Mouse (Mus musculus) adrenal gland (tissue): ENCODE results near the gene Itgb1bp1.

Source experiments
- intact Hi-C: fragments of 180-260 bp; cut with DNase I; formaldehyde crosslinking; loops from one replicate; pipeline ENCODE4 v1.15.1; 2025

Itgb1bp1 gene

DNA sequence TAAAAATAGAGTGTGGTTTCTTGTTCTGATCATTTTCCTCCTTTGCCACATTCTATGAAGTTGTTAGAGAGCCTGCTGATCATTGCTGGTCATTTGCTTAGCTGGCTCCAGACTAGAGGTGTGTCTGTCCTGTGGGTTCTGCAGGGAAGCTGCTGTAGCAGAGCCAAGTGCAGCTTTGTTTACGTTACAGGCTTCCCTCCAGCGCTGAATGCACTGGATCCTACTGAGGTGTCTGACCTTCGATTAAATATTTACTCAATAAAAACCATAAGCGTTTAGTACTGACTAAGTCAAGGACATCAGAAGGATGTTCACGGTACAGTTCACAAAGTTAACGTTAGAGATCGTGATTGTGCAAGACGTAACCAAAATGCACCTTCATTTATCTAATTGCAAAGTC lies 15.8 kb upstream of the Itgb1bp1 start:
- intact Hi-C loops: no loop called here

DNA sequence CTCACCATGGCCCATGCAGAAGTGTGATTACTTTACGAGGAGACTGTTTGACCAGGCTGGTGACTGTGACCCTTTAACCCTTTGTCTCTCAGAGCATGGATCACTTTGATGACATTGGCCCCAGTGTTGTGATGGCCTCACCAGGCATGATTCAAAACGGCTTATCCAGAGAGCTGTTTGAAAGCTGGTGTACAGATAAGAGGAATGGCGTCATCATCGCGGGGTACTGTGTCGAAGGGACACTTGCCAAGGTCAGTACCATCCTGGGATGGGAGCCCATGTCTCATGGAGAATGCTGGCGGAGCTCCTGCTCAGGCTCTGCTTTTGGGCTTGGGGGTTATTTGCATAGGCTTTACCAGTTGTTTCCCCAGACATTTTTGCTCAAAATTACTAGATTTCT lies 15.2 kb upstream of the Itgb1bp1 start:
- intact Hi-C loops: no loop called here

DNA sequence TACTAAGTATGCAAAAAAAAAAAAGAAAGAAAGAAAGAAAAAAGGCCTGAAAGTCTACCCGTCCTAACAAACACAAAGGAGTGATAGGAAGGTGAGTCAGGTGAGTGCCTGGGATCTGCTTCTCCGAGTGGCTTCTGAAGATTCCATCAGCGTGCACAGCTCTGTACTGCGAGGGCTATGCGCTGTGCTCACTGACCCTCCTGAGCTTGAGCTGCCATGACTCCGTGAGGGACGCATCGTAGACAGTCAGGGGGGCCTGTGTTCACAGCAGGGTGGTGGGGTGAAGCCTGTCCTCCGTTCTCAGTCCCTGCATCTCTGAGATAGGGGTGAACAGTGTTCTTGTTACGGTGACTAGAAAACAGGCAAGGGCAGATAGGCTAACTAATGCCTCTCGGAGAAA lies 12.8 kb upstream of the Itgb1bp1 start:
- intact Hi-C loops: no loop called here

DNA sequence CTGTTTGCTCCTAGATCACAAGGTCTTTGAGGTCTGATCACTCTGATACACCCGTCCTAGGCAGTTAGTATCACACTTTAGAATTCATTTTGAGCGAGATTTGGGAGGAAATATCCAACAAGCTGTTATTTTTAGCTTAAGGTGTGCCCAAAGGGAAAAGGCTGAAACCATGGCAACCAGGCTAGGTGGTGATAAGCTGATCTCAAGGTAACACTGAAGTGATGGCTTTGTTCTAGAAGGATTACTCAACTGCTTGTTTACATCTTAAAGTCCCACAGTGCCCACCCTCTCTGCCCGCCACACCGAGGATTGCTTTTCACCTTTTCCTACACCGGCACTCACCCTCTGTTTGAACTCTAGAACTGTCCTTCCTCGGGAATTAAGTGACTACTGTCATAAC lies 3.6 kb upstream of the Itgb1bp1 start:
- intact Hi-C loops: no loop called here

DNA sequence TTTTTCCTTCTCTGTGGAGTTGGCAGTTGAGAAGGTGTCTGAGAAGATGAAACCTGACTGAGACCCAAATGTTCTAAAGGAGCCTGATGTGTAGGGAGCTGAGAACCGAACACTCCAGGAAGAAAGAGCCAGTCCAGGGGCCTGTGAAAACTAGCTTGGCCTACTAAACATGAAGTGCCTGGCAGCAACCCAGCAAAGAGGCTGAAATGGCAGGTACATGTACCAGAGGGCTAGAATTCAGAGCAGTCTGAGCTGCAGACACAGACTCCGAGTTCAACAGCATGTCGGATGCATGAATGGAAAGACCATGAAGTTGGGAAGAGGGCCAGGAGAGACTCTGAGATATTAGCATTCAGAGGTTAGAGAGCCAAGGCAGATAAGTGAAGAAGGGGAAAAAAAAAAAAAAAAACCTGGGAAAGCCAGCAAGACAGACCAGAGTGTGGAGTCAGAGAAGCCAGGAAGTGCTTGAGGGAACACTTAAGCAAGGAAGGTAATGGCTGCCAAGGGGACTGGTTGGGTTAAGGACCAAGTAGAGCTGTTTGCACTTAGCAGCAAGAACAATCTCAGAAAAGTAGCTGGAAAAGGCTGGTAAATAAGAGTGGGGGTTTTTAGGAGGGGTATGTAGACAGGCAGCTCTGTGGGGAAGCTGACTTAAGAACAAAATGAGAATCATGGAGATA lies 2.8 kb upstream of the Itgb1bp1 start:
- intact Hi-C loops: no loop called here

DNA sequence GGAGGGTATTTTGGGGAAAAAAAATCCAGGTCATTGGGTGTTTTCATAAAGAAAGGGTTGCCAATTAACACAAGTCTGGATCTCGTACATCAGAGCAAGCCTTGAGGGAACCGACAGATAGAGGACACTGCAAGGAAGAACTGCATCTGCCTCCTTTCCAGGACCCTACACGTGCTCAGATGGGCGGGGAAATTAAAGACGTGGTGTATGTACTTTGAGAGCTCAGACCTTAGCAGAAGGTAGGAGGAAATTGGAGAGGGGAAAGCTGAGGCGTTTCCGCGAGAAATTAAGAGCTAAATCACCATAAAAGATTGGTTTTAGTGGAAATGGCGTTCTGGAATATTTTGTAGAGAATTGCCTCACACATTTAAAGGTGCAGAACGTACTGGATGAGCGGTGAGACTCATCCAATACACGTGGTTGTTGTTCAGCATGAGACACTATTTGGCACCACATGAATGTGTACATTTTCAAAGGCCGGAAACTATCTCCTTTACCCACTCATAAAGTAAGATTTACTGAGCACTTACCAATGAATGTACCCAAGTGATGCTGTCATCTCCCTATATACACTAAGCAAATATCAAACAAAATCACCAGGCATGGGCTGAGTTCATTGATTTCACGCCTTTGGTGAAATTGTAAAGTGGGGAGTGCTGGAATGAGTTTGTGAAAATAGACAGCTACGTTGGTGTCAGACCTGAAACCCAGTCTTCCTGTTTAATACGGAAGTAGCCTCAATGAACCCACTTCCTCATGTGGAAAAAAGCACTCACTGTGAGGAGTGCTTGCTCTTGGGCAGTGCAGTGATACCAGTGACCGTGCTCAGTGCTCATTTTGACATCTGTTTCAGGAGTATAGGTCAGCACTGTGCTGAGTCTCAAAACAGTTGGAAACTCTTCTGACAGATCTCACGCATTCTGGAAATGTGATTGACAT lies 897 bp upstream of the Itgb1bp1 start:
- intact Hi-C loops: no loop called here

DNA sequence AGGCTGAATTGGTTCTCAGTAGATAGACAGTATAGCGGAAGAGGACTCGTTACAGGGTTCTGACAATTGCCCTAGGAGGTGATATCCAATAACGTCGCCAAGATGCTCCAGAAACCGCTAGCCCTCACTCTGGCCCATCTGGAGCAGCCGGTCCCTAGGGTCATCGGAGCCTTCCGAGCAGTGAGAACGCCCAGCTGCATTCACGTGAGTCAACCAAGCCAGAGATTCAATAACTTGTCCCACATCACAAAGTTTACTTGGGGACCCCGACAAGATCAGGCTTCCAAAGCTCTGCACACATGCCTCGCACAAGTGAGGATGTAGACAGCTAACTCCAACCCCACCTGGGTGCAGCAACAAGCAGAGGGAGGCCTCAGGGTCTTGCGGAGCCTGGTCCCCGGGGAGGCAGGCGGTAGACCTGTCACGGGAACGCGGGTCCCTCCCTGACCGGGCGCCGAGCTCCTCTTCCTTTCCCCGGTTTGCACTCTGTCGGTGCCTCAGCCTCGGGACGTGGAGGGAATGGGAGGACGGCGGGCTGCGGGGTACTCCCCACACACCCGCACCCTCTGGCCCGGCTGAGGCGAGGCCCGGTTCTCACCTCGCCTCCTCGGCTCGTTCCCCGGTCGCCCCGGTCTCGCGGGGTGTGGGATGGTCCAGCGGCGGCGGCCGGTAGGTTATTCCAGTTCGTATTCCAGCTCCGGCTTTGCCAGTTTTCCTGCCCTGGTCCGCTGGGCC lies 409 bp downstream of the Itgb1bp1 start:
- intact Hi-C loops: no loop called here

DNA sequence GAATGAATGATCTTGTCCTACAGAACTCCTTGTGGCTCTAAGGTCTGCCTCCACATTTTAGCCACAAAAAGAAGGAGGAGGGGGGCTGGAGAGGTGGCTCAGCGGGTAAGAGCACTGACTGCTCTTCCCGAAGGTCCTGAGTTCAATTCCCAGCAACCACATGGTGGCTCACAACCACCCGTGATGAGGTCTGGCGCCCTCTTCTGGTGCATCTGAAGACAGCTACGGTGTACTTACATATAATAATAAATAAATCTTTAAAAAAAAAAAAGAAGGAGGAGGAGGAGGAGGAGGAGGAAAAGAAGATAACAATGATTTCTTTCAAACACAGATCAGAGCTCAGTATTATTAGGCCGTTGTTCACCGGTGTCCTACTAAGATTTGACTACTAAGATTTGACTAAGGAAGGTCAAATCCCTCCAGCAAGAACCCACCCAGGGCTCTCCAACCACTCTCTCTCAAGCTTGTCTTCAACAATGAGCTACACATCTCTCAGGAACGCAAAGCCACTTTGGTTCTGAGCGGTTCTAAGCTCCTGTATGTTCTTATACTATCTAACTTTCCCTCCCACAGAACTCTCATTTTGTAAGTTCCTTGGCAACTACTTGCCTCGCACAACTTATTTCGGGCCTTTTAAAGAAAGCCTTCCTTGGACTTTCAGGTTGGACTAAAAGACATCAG lies 1.2 kb downstream of the Itgb1bp1 start, which contains the start of gene Cpsf3:
TSS of gene Cpsf3 (plus strand) at position 631 of the 681 bp plus-strand sequence.
- intact Hi-C loops: no loop called here

DNA sequence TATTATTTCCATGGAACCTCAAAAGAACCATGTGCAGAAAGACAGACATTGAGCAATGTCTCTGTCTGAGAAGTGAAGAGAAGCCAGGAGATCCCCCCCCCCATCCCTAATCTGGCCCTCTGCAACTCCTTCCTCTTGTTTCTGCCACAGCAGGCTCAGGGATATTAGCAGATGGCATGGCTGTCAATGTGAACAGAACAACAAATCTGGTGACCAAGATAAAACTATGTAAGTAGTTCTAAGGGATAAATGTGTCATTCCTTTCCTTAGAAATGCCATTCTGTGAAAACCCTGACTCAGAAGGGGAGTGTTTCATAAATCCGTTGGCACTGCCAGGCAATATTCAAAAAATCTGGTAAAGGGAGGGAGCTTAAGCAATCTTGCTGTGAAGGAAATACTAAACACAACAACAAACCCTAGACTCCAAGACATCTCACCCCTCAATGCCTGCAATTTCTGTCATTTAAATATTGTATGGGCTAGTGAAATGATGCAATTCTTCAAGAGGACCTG lies 8.7 kb downstream of the Itgb1bp1 start:
- intact Hi-C loops: no loop called here

DNA sequence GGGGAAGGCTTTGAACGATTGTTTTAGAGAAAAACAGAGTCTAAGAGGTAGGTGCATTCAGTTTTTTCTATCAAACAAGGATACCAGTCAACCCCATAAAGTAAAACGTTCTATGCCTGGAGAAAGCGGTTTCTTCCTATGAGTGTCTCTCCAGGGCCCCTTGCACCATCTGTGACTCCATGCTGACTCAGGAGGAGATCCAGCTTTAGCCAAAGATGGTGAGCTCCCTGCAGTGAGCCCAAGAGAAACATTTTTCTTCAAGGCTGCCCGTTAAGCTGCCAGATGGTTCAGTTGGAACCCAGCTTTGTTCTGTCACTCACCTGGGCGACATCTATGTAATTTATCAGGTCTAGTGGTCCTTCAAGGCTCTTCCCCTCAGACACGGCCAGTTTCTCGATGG lies 11.6 kb downstream of the Itgb1bp1 start:
- intact Hi-C loops: no loop called here

DNA sequence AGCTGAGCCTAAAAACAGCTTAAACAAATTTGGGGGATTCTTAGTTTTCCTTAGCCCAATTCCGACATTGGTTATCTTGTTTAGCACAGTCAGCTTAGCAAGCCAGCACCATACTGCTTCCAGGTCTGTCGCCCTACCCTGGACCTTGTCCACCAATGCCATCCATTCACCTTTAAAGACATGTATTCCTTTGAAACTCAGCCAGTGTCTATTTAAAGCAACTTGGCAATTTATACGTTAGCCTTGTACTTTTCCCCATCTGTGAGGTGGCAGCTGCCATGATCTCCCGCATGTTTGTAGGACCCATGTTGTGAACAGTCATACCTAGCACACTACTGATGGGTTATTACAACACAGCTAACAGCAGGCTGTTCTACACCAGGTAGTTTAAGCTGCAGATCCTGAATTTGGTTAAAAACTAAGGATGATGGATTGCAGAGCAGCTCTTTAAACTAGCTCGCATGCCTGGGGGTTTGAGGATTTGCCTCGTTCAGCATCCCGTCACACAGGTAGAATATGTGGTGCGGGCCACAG lies 17.9 kb downstream of the Itgb1bp1 start:
- intact Hi-C loops: loop anchor here (5.0 to 10.0 kb wide), 2 partner anchors 156 to 193 kb away; no protein-coding TSS in a partner anchor

DNA sequence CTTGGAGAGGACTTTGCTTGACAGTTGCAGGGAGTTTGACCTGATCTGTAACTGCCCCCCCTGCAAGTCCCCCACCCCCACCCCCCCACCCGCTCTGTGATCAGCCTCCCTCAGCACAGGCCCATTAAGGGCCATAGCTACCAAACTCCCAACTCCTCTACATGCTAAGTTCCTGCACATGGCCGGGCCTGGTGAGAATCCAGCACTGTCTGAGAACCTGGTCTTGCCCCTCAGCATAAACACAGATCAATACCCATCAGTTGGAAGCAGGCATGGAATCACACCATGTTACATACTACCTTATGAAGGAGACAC lies 19.3 kb downstream of the Itgb1bp1 start:
- intact Hi-C loops: loop anchor here (5.0 to 10.0 kb wide), 2 partner anchors 154 to 192 kb away; no protein-coding TSS in a partner anchor

DNA sequence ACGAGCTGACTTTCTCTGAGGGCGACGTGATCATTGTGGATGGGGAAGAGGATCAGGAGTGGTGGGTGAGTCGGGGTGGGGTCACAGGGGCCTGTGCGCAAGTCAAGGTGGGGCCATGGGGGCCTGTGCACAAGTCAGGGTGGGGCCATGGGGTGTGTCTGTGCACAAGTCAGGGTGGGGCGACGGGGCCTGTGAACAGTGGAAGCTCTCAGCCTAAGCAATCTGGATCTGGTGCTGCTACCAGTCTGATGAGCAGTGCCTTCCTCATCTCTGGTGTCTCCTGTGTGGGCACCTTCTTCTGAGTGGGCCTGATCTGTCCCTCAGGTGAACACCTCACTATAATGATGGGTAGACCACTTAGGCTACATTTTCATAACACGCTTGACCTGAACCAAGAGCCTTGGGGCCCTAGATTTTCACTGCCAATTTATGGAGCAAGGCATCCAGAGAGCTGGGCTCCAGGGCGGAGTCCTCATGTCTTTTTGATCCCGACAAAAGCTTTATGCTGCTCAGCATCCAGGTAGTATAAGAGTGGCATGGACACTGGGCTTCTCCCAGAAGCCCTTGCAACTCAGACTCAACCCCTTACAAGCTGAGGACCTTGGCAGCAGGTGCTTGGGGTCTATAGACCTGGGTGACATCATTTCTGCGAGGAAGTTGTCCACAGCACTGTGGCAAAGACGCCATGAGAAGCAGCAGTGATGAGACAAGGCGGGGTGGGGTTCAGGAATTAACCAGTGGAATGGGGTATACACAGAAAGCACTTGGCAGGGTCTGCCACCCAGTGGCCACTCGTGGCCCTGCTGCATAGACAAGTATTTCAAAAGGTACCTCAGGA lies 19.9 kb downstream of the Itgb1bp1 start:
- intact Hi-C loops: loop anchor here (5.0 to 10.0 kb wide), 2 partner anchors 154 to 191 kb away; no protein-coding TSS in a partner anchor

DNA sequence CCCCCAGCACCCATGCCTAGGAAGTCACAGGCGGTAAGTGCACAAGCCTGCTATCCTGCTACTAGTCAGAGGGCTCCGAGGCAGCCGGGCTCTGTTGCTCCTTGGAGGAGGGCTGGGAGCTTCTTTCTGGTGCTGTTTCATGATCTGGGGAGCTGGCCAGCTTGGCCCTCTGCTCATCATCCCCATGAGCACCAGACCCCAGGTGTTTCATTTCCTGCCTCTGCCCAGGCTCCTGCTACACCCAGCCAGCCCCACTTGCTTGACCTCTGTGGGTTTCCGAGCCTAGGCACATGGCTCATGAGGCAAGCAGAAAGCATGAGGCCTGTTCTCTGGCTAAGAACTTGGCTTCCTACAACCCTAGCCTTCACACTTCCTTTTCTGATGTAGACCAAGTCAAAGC lies 20.6 kb downstream of the Itgb1bp1 start:
- intact Hi-C loops: loop anchor here (5.0 to 10.0 kb wide), 2 partner anchors 153 to 191 kb away; no protein-coding TSS in a partner anchor

DNA sequence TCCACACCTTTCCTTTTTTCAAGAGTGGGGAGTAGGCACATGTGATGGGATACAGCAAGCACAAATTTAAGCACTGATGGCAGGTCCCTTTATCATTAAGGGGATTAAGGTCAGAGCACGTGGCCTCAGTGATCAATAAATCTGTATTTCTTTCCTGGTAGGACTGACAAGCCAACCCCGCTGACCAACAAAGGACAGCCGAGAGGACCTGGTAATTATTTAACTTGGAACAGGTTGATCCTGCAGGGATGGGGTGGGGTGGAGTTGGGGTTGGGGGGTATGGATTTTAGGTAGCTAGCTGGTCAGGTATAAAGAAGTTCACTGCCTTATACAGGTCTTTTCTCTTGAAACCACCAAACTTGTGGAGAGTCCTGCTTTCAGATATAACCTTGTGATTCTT lies 21.1 kb downstream of the Itgb1bp1 start:
- intact Hi-C loops: loop anchor here (5.0 to 10.0 kb wide), 2 partner anchors 153 to 190 kb away; no protein-coding TSS in a partner anchor

DNA sequence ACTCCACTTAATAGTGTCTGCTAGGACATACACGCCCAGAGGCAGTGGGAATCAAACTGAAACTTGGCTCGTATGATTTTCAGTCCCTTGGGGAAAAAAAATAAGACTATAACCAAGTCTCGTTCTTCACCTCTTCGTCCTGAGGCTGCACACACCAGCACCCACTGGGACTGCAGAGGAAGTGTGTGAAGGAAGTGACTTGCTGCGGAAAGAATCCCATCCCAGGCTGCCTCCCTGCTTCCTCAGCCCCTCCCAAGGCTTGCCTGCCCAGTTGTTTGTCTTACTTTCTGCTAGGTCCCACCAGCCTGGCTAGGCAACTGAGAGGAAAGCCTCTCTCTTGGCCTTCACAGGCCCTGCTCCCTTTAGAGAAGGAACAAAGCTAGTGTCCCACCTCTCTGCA lies 21.8 kb downstream of the Itgb1bp1 start:
- intact Hi-C loops: loop anchor here (10.0 kb wide), 1 partner anchor 189 kb away; no protein-coding TSS in a partner anchor

DNA sequence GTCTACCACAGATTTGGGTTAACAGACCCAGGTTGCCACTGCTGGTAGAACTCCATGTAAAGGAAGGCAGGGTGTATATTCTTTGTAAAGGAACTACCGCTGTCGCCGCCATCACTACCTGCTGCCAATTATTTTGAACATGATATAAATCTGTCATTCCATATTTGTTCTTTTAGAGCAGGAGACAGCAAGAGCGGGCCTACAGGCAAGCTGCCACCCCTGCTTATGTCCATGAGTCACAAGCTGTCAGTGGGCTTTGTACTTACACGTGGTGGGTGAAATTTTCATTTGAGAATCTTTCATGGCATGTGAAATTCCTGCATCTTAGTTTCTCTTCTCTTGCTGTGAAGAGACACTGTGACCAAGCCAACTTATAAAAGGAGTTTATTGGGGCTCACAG lies 22.8 kb downstream of the Itgb1bp1 start:
- intact Hi-C loops: loop anchor here (10.0 kb wide), 1 partner anchor 188 kb away; no protein-coding TSS in a partner anchor

DNA sequence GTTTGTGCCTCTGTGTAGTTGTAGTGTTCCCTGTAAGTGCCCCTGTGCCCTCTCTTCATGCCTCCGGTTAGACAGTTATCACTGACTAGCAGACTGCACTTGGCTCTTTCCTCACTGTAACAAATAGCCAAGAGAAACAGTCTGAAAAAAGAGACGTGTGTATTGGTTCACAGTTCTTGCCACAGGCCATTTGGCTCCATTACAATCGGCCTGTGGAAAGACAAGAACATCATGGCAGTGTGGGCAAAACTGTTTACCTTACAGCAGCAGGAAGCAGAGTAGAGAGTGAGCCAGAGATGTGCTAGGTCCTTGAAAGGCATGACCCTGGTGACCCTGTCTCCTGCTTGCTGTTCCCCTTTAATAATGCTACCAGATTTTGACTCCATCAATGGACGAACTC lies 24.6 kb downstream of the Itgb1bp1 start:
- intact Hi-C loops: loop anchor here (10.0 kb wide), 1 partner anchor 187 kb away; no protein-coding TSS in a partner anchor
